Comparison of ENCODE assay signal across 29 mouse cellular contexts in genomic region chr19:58226882-58227281, GRCm38 (mm10).
DNase-seq lines count a peak whose midpoint lies in the region; ATAC-seq lines count a peak whose summit lies in the region.
"Had no signal": no experiment of that assay in that cellular context is flagged by ENCODE, and none has a peak within 500 bp of the region (broad histone marks: within the 10 kb centered on the region; RNA-seq: fewer than 3 reads in every experiment).

No protein-coding gene starts in this region.

- H3K27ac ChIP-seq in kidney, embryonic 14.5 days (ENCODE audit: low read depth, low read length) = no peak overlapping the region
- H3K27ac ChIP-seq: forebrain, embryonic 10.5 days; forebrain, embryonic 15.5 days; hindbrain, embryonic 14.5 days; kidney, embryonic 15.5 days; layer of hippocampus, adult 2 months; liver, embryonic 14.5 days; lung, embryonic 15.5 days; midbrain, embryonic 10.5 days; neural tube, embryonic 15.5 days had no signal

- DNase-seq in kidney, postnatal 14 days = no peak
- peak; percentile 73 for DNase-seq in 3T3-L1 (ENCODE audit: low read depth, low spot score)
- peak; percentile 40 for DNase-seq in MN1 (ENCODE audit: low spot score)
- DNase-seq in fibroblast of lung, adult 2 months (ENCODE audit: low read depth) = peak; percentile 33
- no peak for DNase-seq in thymus, adult 18-20 months
- no peak for DNase-seq in thymus, postnatal 14 days
- DNase-seq: adrenal gland, postnatal 25 days; cerebellum, adult 8-10 months; cerebellum, postnatal 25 days; gastrocnemius, postnatal 14 days; kidney, adult 11 months; kidney, postnatal 36 days; liver; retina, postnatal 1 day; right cerebral cortex, postnatal 14 days; thymus, postnatal 25 days had no signal

- no peaks in the 10 kb centered on the region for H3K27me3 ChIP-seq in kidney, embryonic 14.5 days (ENCODE audit: control insufficient read depth, insufficient read depth, low read length)
- H3K27me3 ChIP-seq: CH12.LX; kidney, embryonic 15.5 days; lung, embryonic 15.5 days; neural tube, embryonic 15.5 days had no signal

- H3K4me3 ChIP-seq in kidney, embryonic 14.5 days (ENCODE audit: low read length) = no peak overlapping the region
- H3K4me3 ChIP-seq: forebrain, embryonic 10.5 days; forebrain, embryonic 15.5 days; kidney, embryonic 15.5 days; layer of hippocampus, adult 2 months; lung, embryonic 15.5 days; midbrain, embryonic 10.5 days; myocyte; neural tube, embryonic 15.5 days had no signal

- H3K4me1 ChIP-seq in kidney, embryonic 14.5 days (ENCODE audit: control insufficient read depth, insufficient read depth, low read length) = peaks cover 24% of the 10 kb centered on the region

- H3K9ac ChIP-seq in kidney, embryonic 14.5 days (ENCODE audit: low read depth, low read length) = no peak overlapping the region
- H3K9ac ChIP-seq: forebrain, embryonic 15.5 days; hindbrain, embryonic 14.5 days; kidney, embryonic 15.5 days; liver, embryonic 14.5 days; lung, embryonic 15.5 days; neural tube, embryonic 15.5 days had no signal

- WGBS in kidney, embryonic 14.5 days = 5% methylated on average over 3 of the region's 3 CpGs

- no peaks in the 10 kb centered on the region for H3K9me3 ChIP-seq in kidney, embryonic 14.5 days (ENCODE audit: control insufficient read depth, low read length)
- H3K9me3 ChIP-seq: forebrain, embryonic 10.5 days; forebrain, embryonic 15.5 days; kidney, embryonic 15.5 days; lung, embryonic 15.5 days; midbrain, embryonic 10.5 days; neural tube, embryonic 15.5 days had no signal

- ATAC-seq in kidney, embryonic 14.5 days (ENCODE audit: low FRiP score, low TSS enrichment) = peak; percentile 62; the same call in 1 of the 2 replicates
- ATAC-seq: forebrain, embryonic 15.5 days; inflammation-experienced regulatory T-cells, adult 6 months had no signal

- no peaks in the 10 kb centered on the region for H3K36me3 ChIP-seq in kidney, embryonic 14.5 days (ENCODE audit: control insufficient read depth, insufficient read depth, low read length)
- H3K36me3 ChIP-seq: forebrain, embryonic 10.5 days; forebrain, embryonic 15.5 days; kidney, embryonic 15.5 days; lung, embryonic 15.5 days; midbrain, embryonic 10.5 days; neural tube, embryonic 15.5 days had no signal

- no peak overlapping the region for H3K4me2 ChIP-seq in kidney, embryonic 14.5 days (replicated peaks; ENCODE audit: low read depth, low read length)
- H3K4me2 ChIP-seq: forebrain, embryonic 15.5 days; hindbrain, embryonic 14.5 days; neural tube, embryonic 15.5 days had no signal

Comparison
In these comparisons a context has a peak if more than half of its experiments do, and no peak if none do; other contexts are left out.
1. DNase-seq: peak in 3T3-L1 (single experiment), MN1 (single experiment) and fibroblast of lung, adult 2 months (single experiment); none in kidney, postnatal 14 days (single experiment), thymus, adult 18-20 months (0 of 2) and thymus, postnatal 14 days (single experiment).